Mouse (Mus musculus) brain, adult 2 months (tissue): ENCODE results near the gene Hfe2.
A peak's percentile ranks its signal among the peaks of the same experiment; 100 is the strongest.
"Not testable (repeated sequence)": the region's sequence is repeated elsewhere in the genome, so short reads cannot be mapped to it uniquely, and the experiment has no call there.

Experiments used
- DNase-seq: peaks from one replicate; pipeline ENCODE4 v3.0.0; 2011; ENCODE audit warnings: low read depth, low spot score

Hfe2 gene

DNA sequence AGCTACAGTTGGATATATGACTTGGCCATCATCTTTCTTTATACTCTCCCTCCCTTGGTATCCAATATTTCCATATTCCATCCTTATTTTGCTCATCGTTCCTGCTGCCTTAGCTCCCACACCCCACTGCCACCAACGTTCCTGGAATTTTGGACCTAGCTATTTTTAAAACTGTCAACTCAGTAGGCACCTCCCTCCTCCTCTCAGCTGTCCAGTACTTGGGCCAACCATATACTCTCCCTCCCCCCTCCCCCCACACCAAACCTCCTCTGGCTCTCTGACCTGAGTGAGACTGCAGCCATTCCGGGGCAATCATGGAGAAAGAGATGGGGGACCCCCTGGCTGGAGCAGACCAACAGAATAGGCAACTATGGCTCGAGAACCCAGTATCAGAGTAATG, at the start of gene Hfe2:
TSS of gene Hfe2 (plus strand) at position 259 of the 400 bp plus-strand sequence.
- peak; percentile 35 for DNase-seq

GRCm38 (mm10) chr3:96477084-96477483, 47.9 kb upstream of the Hfe2 start:
- no peak for DNase-seq

DNA sequence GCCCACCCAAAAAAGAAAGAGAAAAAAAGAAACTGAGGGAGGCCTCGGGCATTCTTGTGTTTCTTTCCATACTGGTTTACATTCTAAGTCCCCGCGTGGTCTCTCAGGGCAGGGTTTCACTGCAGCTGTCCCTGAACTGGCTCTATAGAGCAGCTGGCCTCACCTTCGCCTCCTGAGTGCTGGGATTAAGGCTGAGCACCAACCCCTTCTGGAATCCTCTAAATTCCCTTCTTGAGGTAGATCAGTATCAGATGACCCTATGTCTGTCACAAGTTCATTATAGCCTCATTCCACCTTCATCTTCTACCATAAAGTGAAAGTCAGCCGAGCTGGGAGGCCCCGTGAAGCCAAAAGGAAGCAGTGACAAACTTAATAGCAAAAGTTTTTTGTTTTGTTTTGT, 47.4 kb upstream of the Hfe2 start:
- DNase-seq, result no peak

DNA sequence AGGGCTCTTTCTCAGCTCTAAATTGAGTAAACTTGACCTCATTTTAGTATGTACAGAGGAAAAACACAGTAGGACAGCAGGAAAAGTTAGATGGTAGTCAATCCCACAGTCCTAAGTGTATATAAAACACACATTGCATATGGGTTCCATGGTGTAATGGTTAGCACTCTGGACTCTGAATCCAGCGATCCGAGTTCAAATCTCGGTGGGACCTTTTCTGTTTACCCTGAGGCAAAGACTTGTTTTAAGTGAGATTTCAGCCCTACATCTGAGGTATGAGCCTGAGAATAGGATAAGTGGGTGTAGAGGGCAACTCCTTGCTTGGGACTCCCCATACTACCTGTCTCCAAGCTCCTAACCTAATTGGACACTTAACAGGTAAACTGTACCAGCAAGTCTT, 45.7 kb upstream of the Hfe2 start:
- peak; percentile 31 for DNase-seq

GRCm38 (mm10) chr3:96480684-96481270, 44.2 kb upstream of the Hfe2 start:
- no peak for DNase-seq

- no peak for DNase-seq
These were observed 43.1 kb upstream of the Hfe2 start for GRCm38 (mm10) chr3:96481856-96482255.

- no peak for DNase-seq
These were observed 42.5 kb upstream of the Hfe2 start for GRCm38 (mm10) chr3:96482451-96482850.

DNA sequence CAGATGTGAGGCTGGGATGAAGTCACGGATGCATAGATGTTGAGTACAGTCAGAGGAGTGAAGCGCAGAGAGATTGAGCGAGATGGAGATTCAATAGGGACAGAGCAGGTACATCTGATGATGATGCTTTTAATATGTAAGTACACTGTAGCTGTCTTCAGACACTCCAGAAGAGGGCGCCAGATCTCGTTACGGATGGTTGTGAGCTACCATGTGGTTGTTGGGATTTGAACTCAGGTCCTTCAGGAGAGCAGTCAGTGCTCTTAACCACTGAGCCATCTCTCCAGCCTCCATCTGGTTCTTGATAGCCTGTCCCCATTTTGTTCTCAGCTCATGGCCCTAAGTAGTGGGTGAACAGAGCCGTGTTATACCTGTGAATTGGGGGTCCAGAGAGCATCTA, 41.9 kb upstream of the Hfe2 start:
- DNase-seq, result not testable (repeated sequence)

- DNase-seq, result no peak
These were observed 41.0 kb upstream of the Hfe2 start for GRCm38 (mm10) chr3:96483946-96484345.

- DNase-seq, result no peak
These were observed 40.1 kb upstream of the Hfe2 start for GRCm38 (mm10) chr3:96484921-96485320.

GRCm38 (mm10) chr3:96485361-96485760, 39.6 kb upstream of the Hfe2 start:
- no peak for DNase-seq

DNA sequence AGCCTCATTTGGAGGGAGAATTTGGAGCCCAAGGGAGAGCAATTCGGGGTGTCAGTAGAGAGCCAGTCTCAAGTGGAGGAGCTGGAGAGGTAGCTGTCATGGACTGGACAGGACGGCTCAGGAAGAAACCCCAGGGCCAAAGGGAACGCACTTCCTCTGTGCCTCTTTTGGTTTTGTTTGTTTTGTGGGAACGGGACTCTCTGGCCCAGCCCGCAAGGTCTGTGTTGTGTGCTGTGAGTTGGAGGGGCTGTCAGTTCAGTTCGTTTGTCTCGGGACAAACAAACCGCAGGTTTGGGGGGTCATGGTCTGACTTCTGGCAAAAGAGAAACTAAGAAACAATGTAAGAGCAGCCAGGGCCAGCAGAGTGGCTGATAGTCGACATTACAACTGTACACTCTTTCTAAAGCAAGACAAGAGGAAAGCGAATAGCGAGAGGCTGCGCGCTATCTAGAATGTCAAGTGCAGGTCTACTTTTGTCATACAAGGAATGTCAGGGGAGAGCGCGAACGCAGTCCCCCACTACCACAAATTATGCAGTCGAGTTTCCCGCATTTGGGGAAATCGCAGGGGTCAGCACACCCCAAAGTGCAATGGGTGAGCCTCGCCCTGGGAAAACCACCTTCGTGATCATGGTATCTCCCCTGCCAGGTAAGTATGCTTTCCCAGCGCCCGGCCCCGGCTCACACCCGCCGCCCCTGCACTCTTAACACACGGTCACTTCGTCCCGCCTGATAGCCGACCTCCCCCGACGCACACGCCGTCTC, 38.7 kb upstream of the Hfe2 start:
- not testable (repeated sequence) for DNase-seq

- DNase-seq, result not testable (repeated sequence)
These were observed 38.0 kb upstream of the Hfe2 start for GRCm38 (mm10) chr3:96486828-96487559.

DNA sequence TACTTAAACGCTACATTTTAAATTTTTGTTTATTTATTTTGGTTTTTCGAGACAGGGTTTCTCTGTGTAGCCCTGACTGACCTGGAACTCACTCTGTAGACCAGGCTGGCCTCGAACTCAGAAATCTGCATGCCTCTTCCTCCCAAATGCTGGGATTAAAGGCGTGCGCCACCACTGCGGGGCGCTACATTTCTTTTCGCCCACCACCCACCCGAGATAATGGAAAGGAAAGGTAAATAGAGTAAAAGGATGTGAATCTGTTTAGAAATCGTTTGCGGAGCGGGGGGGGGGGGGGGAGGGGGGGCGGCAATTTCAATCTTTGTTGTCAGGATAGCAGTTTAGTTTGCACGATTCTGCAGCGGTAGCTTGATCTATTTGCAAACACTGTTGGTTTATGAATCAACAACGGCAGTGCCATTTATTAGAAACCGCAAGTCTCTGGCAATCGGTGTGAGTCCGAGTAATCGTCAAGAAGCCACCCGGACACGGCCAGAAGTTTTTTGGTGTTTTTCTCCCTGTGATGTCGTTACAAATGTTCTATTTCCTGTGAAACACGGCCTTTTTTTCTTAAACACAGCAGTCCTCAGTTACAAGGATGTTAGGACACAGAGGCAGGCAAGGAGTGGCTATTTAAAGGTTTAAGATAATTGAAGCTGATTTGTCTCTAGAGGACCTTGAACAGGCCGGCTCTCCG, 37.2 kb upstream of the Hfe2 start:
- peak; percentile 61 for DNase-seq

- DNase-seq, result not testable (repeated sequence)
These were observed 36.6 kb upstream of the Hfe2 start for GRCm38 (mm10) chr3:96488290-96488906.

DNA sequence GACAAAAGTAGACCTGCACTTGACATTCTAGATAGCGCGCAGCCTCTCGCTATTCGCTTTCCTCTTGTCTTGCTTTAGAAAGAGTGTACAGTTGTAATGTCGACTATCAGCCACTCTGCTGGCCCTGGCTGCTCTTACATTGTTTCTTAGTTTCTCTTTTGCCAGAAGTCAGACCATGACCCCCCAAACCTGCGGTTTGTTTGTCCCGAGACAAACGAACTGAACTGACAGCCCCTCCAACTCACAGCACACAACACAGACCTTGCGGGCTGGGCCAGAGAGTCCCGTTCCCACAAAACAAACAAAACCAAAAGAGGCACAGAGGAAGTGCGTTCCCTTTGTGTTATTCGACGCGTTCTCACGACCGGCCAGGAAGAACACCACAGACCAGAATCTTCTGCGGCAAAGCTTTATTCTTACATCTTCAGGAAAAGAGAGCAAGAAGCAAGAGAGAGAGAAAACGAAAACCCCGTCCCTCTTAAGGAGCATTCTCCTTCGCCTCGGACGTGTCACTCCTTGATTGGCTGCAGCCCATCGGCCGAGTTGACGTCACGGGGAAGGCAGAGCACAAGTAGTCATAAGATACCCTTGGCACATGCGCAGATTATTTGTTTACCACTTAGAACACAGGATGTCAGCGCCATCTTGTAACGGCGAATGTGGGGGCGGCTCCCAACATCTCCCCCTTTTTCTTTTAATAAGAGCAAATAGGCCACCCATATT, 35.9 kb upstream of the Hfe2 start:
- not testable (repeated sequence) for DNase-seq

DNA sequence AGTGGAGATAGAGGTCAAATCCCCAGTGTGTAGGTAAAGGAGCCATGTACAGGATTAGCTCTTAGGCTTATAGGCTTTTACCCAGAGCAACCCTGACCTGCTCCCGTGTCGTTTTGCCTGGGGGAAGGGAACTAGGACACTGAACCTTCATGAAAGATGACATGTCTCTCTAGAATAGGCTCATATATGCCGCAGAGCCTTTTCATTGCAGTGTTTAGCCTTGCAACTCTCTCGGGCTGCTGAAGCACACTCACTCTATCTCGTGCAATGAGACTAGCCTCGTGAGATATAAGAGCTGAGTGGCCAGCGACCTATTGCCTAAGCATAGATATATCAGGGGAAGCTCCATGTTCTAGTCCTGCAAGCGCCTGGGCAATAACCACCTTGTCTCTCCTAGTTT, 35.3 kb upstream of the Hfe2 start:
- not testable (repeated sequence) for DNase-seq

- not testable (repeated sequence) for DNase-seq
These were observed 30.5 kb upstream of the Hfe2 start for GRCm38 (mm10) chr3:96494456-96494855.

DNA sequence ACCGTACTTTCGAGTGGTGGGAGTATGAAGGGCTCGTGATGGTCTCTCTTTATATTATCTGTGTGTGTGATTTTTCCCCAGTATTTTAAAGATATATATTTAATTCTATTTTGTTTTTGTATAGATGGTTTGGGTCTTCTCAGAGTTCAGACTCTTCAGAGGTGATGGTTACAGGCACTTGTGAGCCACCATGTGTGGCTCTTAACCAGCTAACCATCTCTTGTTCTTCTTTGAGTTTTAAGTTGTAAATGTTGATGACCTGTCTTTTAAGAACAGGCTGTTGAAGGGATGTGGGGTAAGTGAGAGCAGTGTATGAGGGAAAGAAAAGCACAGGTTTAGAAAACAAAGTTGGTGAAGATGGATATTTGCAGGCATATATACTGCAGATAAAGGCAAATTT, 30.1 kb upstream of the Hfe2 start:
- no peak for DNase-seq

DNA sequence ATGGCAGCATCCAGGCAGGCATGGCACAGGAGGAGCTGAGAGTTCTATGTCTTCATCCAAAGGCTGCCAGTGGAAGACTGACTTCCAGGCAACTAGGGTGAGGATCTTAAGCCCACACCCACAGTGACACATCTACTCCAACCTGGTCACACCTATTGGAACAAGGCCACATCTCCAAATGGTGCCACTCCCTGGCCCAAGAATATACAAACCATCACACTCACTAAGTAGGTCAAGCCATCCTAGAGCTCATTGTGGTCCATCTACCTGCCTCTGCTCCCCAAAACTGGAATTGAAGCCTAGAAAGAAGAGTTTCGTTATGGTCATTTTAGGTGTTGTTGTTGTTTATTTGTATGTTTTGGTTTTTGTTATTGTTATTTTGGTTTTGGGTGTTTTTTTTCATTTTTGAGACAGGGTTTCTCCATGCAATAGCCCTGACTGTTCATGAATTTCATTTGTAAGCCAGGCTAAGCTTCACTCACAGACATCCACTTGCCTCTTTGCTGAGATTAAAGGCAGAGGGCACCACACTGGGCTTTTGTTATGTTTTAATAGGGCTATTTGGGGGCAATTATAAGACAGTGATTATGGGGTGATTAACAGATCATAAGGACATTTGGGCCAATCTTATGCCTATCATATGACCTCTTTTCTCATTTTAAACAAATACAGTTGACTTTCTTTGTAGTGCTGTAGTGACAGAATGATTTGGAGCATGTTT, 29.3 kb upstream of the Hfe2 start:
- DNase-seq, result no peak
